ENCODE assay signal across 11 mouse cellular contexts in genomic region chr14:33521538-33521937, GRCm38 (mm10). TPM values are rescaled to one million over a fixed set of nuclear protein-coding genes. Genes with fewer than 3 reads are reported as not detected.
DNase-seq lines count a peak whose midpoint lies in the region; ATAC-seq and TF ChIP-seq lines count a peak whose summit lies in the region.
"Had no signal": no experiment of that assay in that cellular context is flagged by ENCODE, and none has a peak within 500 bp of the region (broad histone marks: within the 10 kb centered on the region; RNA-seq: fewer than 3 reads in every experiment).

No protein-coding gene starts in this region.

- ATAC-seq in neural tube, embryonic 13.5 days (ENCODE audit: low read depth): peak; percentile 52; the same call in 1 of the 2 replicates
- no peak for ATAC-seq in kidney, embryonic 16.5 days (ENCODE audit: low FRiP score, low TSS enrichment)
- ATAC-seq in intestine, postnatal 0 days: no peak

- no peak for DNase-seq in neural tube, embryonic 10.5 days (ENCODE audit: extremely low spot score, low spot score)
- DNase-seq in frontal cortex, postnatal 36 days (ENCODE audit: low spot score in 2 of 2): peak; percentile 84 to 90
- DNase-seq in left cerebral cortex, postnatal 25 days (ENCODE audit: low spot score in 2 of 2): peak; percentile 83 to 95
- DNase-seq in adrenal gland, postnatal 4 days (ENCODE audit: low spot score in 2 of 2): no peak
- no peak for DNase-seq in gastrocnemius, postnatal 14 days

- H3K4me2 ChIP-seq in neural tube, embryonic 13.5 days: no peak overlapping the region
- H3K4me2 ChIP-seq in kidney, embryonic 16.5 days (replicated peaks; ENCODE audit: low read depth, low read length): no peak overlapping the region
- no peak overlapping the region for H3K4me2 ChIP-seq in intestine, postnatal 0 days (replicated peaks; ENCODE audit: low read depth)

- no peak overlapping the region for H3K4me3 ChIP-seq in neural tube, embryonic 13.5 days
- no peak overlapping the region for H3K4me3 ChIP-seq in kidney, embryonic 16.5 days (ENCODE audit: low read length)
- no peak overlapping the region for H3K4me3 ChIP-seq in intestine, postnatal 0 days (ENCODE audit: low read depth, low read length)

- TF ChIP-seq CTCF in intestine, postnatal 0 days (IDR thresholded peaks at IDR 0.05; ENCODE audit: low read depth): no peak

- no peaks in the 10 kb centered on the region for H3K36me3 ChIP-seq in neural tube, embryonic 13.5 days
- no peaks in the 10 kb centered on the region for H3K36me3 ChIP-seq in kidney, embryonic 16.5 days (ENCODE audit: insufficient read depth, low read length)
- H3K36me3 ChIP-seq in intestine, postnatal 0 days (ENCODE audit: control insufficient read depth, insufficient read depth): no peaks in the 10 kb centered on the region
- H3K36me3 ChIP-seq: G1E had no signal

- intact Hi-C loops in left cerebral cortex, postnatal 25 days (cut with DNase I): loop anchor here (1.0 to 10.0 kb wide), 4 partner anchors 10 to 137 kb away; partner anchors contain the start of gene Mapk8
- intact Hi-C loops in gastrocnemius, postnatal 14 days (cut with DNase I; ENCODE audit: low total_unique reads): no loop called here

- peak overlapping the region; percentile 6; the same call in 1 of the 2 replicates for H3K27ac ChIP-seq in neural tube, embryonic 13.5 days (replicated peaks)
- no peak overlapping the region for H3K27ac ChIP-seq in kidney, embryonic 16.5 days (ENCODE audit: low read length)
- no peak overlapping the region for H3K27ac ChIP-seq in intestine, postnatal 0 days (ENCODE audit: low read depth, low read length)

- no peaks in the 10 kb centered on the region for H3K27me3 ChIP-seq in neural tube, embryonic 13.5 days
- H3K27me3 ChIP-seq in kidney, embryonic 16.5 days (ENCODE audit: insufficient read depth, low read length): no peaks in the 10 kb centered on the region
- no peaks in the 10 kb centered on the region for H3K27me3 ChIP-seq in intestine, postnatal 0 days (replicated peaks; ENCODE audit: control insufficient read depth, insufficient read depth, low read length)

- no peak overlapping the region for H3K9ac ChIP-seq in neural tube, embryonic 13.5 days
- no peak overlapping the region for H3K9ac ChIP-seq in kidney, embryonic 16.5 days (replicated peaks; ENCODE audit: low read length)
- no peak overlapping the region for H3K9ac ChIP-seq in intestine, postnatal 0 days (ENCODE audit: low read depth, low read length)

- H3K9me3 ChIP-seq in neural tube, embryonic 13.5 days: no peaks in the 10 kb centered on the region
- H3K9me3 ChIP-seq in kidney, embryonic 16.5 days (ENCODE audit: low read length): no peaks in the 10 kb centered on the region
- H3K9me3 ChIP-seq in intestine, postnatal 0 days (ENCODE audit: control insufficient read depth): no peaks in the 10 kb centered on the region

- 36% methylated on average over 3 of the region's 3 CpGs for WGBS in neural tube, embryonic 13.5 days
- WGBS in kidney, embryonic 16.5 days: 61% methylated on average over 3 of the region's 3 CpGs
- 62% methylated on average over 3 of the region's 3 CpGs for WGBS in intestine, postnatal 0 days

- peaks cover 16% of the 10 kb centered on the region for H3K4me1 ChIP-seq in neural tube, embryonic 13.5 days (replicated peaks)
- no peaks in the 10 kb centered on the region for H3K4me1 ChIP-seq in kidney, embryonic 16.5 days (ENCODE audit: insufficient read depth, low read length)
- H3K4me1 ChIP-seq in intestine, postnatal 0 days (replicated peaks; ENCODE audit: control insufficient read depth, insufficient read depth, low read length): no peaks in the 10 kb centered on the region

RNA-seq across cellular contexts. Expression of gene Frmpd2, which starts 50.0 kb away (rescaled TPM):
- not detected in 2 replicates for polyA plus RNA-seq in neural tube, embryonic 13.5 days (2015; fragmentation: Nextera tagmentation; extraction: Ambion mirVana)
- under 1 TPM; 0.18 to 0.71 TPM for total RNA-seq in left cerebral cortex, postnatal 25 days (2021)
- 0.02 and 0.06 TPM in 2 replicates for polyA plus RNA-seq in kidney, embryonic 16.5 days (2015; fragmentation: Nextera tagmentation; extraction: Ambion mirVana)
- polyA plus RNA-seq in intestine, postnatal 0 days (2015; fragmentation: Nextera tagmentation; extraction: Ambion mirVana): not detected in 2 replicates
- total RNA-seq in adrenal gland, postnatal 4 days (2021): under 1 TPM; 0.08 to 0.25 TPM
- total RNA-seq in gastrocnemius, postnatal 14 days (2021): under 1 TPM in 1 of 2 experiments, not detected in 1; 0.06 TPM
- polyA plus RNA-seq: G1E; liver, embryonic 16.5 days; stomach, embryonic 16.5 days had no signal

Comparison
In these comparisons a context has a peak if more than half of its experiments do, and no peak if none do; other contexts are left out.
1. DNase-seq: peak in frontal cortex, postnatal 36 days (2 of 2) and left cerebral cortex, postnatal 25 days (2 of 2); none in neural tube, embryonic 10.5 days (single experiment), adrenal gland, postnatal 4 days (0 of 2) and gastrocnemius, postnatal 14 days (single experiment).